Mouse (Mus musculus): ENCODE results near the gene Dcp1a.

DNA sequence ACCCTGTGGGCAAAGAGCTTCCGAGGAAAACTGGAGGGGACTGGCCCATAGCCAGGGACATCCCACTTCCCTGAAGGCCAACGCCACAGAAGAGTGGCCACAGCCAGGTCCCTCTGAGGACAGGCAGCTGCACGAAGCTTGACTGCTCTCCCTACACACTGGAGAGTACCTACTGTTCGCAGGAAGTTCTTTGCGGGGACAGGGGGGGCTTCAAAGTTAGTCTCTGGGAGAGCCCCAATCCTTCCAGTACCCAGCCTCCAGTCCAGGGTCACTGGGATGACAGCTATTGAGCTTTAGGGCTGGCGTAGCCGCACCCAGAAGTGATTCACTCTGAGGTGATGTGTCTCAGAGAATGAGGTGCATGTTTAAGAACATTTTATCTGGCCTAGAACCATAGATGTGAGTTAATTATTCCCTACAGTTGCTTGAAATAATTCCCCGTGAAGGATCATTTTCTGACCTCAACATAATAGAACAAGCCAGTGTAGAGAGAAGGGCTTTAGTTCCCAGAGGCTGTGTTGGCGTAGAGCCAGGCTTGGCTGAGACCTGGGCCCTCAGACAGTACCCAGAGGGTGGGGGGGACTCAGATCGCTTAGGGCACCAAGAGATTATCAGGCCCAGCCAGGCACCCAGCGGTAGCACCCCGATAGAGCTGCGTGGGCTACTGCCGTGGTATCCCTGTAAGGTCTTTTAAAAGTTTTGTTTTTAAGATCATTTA lies 82.3 kb downstream of the Dcp1a start:
- TF ChIP-seq CTCF (IDR thresholded peaks at IDR 0.05; ENCODE audit: extremely low read depth, insufficient read depth, insufficient read length, insufficient replicate concordance) (no peak), POLR2A (IDR thresholded peaks at IDR 0.05; ENCODE audit: low read depth, low read length) (no peak)
